Mouse (Mus musculus): ENCODE data around the gene Csrp1. TPM values are rescaled to one million over a fixed set of nuclear protein-coding genes. Genes with fewer than 3 reads are reported as not detected.

Csrp1 gene
- 333 and 390 TPM in 2 replicates for polyA plus RNA-seq (2012; rRNA removed)

GRCm38 (mm10) chr1:135719983-135720382 lies at the start of gene Csrp1:
Gene Csrp1 (plus strand): TSS chr1:135720061.
- no peak for DNase-seq
- no peaks in the 10 kb centered on the region for H3K36me3 ChIP-seq (ENCODE audit: control insufficient read depth, insufficient read depth, low read length)
- WGBS = 34% methylated on average over 6 of the region's 6 CpGs
- H3K4me1 ChIP-seq (replicated peaks; ENCODE audit: control insufficient read depth, insufficient read depth, low read length) = peaks cover 32% of the 10 kb centered on the region
- H3K4me3 ChIP-seq (ENCODE audit: control insufficient read depth, insufficient read depth, low read length) = no peak within 1 kb of the TSS
- TF ChIP-seq POLR2A (IDR thresholded peaks at IDR 0.05; ENCODE audit: control insufficient read depth, extremely low read depth, insufficient read depth, low read length, poor library complexity) (no peak), CTCF (IDR thresholded peaks at IDR 0.05; ENCODE audit: borderline replicate concordance, control insufficient read depth, extremely low read depth, insufficient read depth, low read length, poor library complexity) (no peak)
- H3K27me3 ChIP-seq (ENCODE audit: control insufficient read depth, insufficient read depth, low read length) = no peaks in the 10 kb centered on the region
- H3K27ac ChIP-seq (ENCODE audit: control insufficient read depth, insufficient read depth, low read length) = peak within 1 kb of the TSS; percentile 28; the same call in 1 of the 2 replicates

GRCm38 (mm10) chr1:135670397-135671130 lies 49.3 kb upstream of the Csrp1 start:
- peak; percentile 70 for DNase-seq
- H3K4me1 ChIP-seq (replicated peaks; ENCODE audit: control insufficient read depth, insufficient read depth, low read length) = peaks cover 10% of the 10 kb centered on the region
- H3K27me3 ChIP-seq (ENCODE audit: control insufficient read depth, insufficient read depth, low read length) = no peaks in the 10 kb centered on the region
- H3K27ac ChIP-seq (ENCODE audit: control insufficient read depth, insufficient read depth, low read length) = no peak overlapping the region
- no peak overlapping the region for H3K4me3 ChIP-seq (ENCODE audit: control insufficient read depth, insufficient read depth, low read length)
- 11% methylated on average over 13 of the region's 13 CpGs for whole genome bisulfite sequencing
- no peaks in the 10 kb centered on the region for H3K36me3 ChIP-seq (ENCODE audit: control insufficient read depth, insufficient read depth, low read length)
- peak; percentile 95 for TF ChIP-seq CTCF (IDR thresholded peaks at IDR 0.05; ENCODE audit: borderline replicate concordance, control insufficient read depth, extremely low read depth, insufficient read depth, low read length, poor library complexity)
- TF ChIP-seq POLR2A (IDR thresholded peaks at IDR 0.05; ENCODE audit: control insufficient read depth, extremely low read depth, insufficient read depth, low read length, poor library complexity) = no peak

- Histone ChIP-seq H3K27me3 (ENCODE audit: control insufficient read depth, insufficient read depth, low read length) (no peaks in the 10 kb centered on the region), H3K4me3 (ENCODE audit: control insufficient read depth, insufficient read depth, low read length) (no peak overlapping the region), H3K4me1 (replicated peaks; ENCODE audit: control insufficient read depth, insufficient read depth, low read length) (peaks cover 10% of the 10 kb centered on the region), H3K36me3 (ENCODE audit: control insufficient read depth, insufficient read depth, low read length) (no peaks in the 10 kb centered on the region), H3K27ac (ENCODE audit: control insufficient read depth, insufficient read depth, low read length) (no peak overlapping the region)
- no peak for DNase-seq
- TF ChIP-seq POLR2A (IDR thresholded peaks at IDR 0.05; ENCODE audit: control insufficient read depth, extremely low read depth, insufficient read depth, low read length, poor library complexity) = no peak
- TF ChIP-seq CTCF (IDR thresholded peaks at IDR 0.05; ENCODE audit: borderline replicate concordance, control insufficient read depth, extremely low read depth, insufficient read depth, low read length, poor library complexity) = no peak
- 58% methylated on average over 1 of the region's 1 CpGs for WGBS
Observed at GRCm38 (mm10) chr1:135671406-135671805, 48.5 kb upstream of the Csrp1 start.

- Histone ChIP-seq H3K27me3 (ENCODE audit: control insufficient read depth, insufficient read depth, low read length) (no peaks in the 10 kb centered on the region), H3K36me3 (ENCODE audit: control insufficient read depth, insufficient read depth, low read length) (no peaks in the 10 kb centered on the region), H3K4me1 (replicated peaks; ENCODE audit: control insufficient read depth, insufficient read depth, low read length) (peaks cover 10% of the 10 kb centered on the region), H3K27ac (ENCODE audit: control insufficient read depth, insufficient read depth, low read length) (no peak overlapping the region), H3K4me3 (ENCODE audit: control insufficient read depth, insufficient read depth, low read length) (no peak overlapping the region)
- no peak for TF ChIP-seq POLR2A (IDR thresholded peaks at IDR 0.05; ENCODE audit: control insufficient read depth, extremely low read depth, insufficient read depth, low read length, poor library complexity)
- no peak for TF ChIP-seq CTCF (IDR thresholded peaks at IDR 0.05; ENCODE audit: borderline replicate concordance, control insufficient read depth, extremely low read depth, insufficient read depth, low read length, poor library complexity)
- WGBS = 92% methylated on average over 8 of the region's 8 CpGs
- no peak for DNase-seq
Observed at GRCm38 (mm10) chr1:135671956-135672355, 47.9 kb upstream of the Csrp1 start.

- no peak for DNase-seq
- Histone ChIP-seq H3K36me3 (ENCODE audit: control insufficient read depth, insufficient read depth, low read length) (no peaks in the 10 kb centered on the region), H3K4me1 (replicated peaks; ENCODE audit: control insufficient read depth, insufficient read depth, low read length) (peaks cover 10% of the 10 kb centered on the region), H3K27ac (ENCODE audit: control insufficient read depth, insufficient read depth, low read length) (no peak overlapping the region), H3K4me3 (ENCODE audit: control insufficient read depth, insufficient read depth, low read length) (no peak overlapping the region), H3K27me3 (ENCODE audit: control insufficient read depth, insufficient read depth, low read length) (no peaks in the 10 kb centered on the region)
- 91% methylated on average over 4 of the region's 4 CpGs for WGBS
- TF ChIP-seq CTCF (IDR thresholded peaks at IDR 0.05; ENCODE audit: borderline replicate concordance, control insufficient read depth, extremely low read depth, insufficient read depth, low read length, poor library complexity) (no peak), POLR2A (IDR thresholded peaks at IDR 0.05; ENCODE audit: control insufficient read depth, extremely low read depth, insufficient read depth, low read length, poor library complexity) (no peak)
Observed at GRCm38 (mm10) chr1:135672374-135672773, 47.5 kb upstream of the Csrp1 start.

GRCm38 (mm10) chr1:135673423-135673822 lies 46.4 kb upstream of the Csrp1 start:
- Histone ChIP-seq H3K27ac (ENCODE audit: control insufficient read depth, insufficient read depth, low read length) (no peak overlapping the region), H3K4me3 (ENCODE audit: control insufficient read depth, insufficient read depth, low read length) (no peak overlapping the region), H3K27me3 (ENCODE audit: control insufficient read depth, insufficient read depth, low read length) (no peaks in the 10 kb centered on the region), H3K4me1 (replicated peaks; ENCODE audit: control insufficient read depth, insufficient read depth, low read length) (peaks cover 10% of the 10 kb centered on the region), H3K36me3 (ENCODE audit: control insufficient read depth, insufficient read depth, low read length) (no peaks in the 10 kb centered on the region)
- TF ChIP-seq CTCF (IDR thresholded peaks at IDR 0.05; ENCODE audit: borderline replicate concordance, control insufficient read depth, extremely low read depth, insufficient read depth, low read length, poor library complexity) (no peak), POLR2A (IDR thresholded peaks at IDR 0.05; ENCODE audit: control insufficient read depth, extremely low read depth, insufficient read depth, low read length, poor library complexity) (no peak)
- no peak for DNase-seq
- 29% methylated on average over 14 of the region's 14 CpGs for WGBS

All from thymus, adult 2 months (tissue).